Mouse (Mus musculus) hindbrain, embryonic 14.5 days (tissue): ENCODE data around the gene Pde4d. TPM values are rescaled to one million over a fixed set of nuclear protein-coding genes. Genes with fewer than 3 reads are reported as not detected.

Experiments used
- ATAC-seq: fragments of 200-750 bp; cut with Nextera tagmentation; 2 replicates; pipeline ENCODE4 v1.8.0; 2017; ENCODE audit warnings: moderate number of reproducible peaks, mild to moderate bottlenecking, moderate TSS enrichment, moderate library complexity; ENCODE audit not compliant: low FRiP score
- DNase-seq: peaks from one replicate; pipeline ENCODE4 v3.0.0-alpha.2; 2015; ENCODE audit warnings: low spot score
- H3K27ac ChIP-seq: fragments of 300-500 bp; sonication (generic); 2 replicates; pipeline ENCODE4 v1.5.1; 2014; ENCODE audit warnings: mild to moderate bottlenecking, moderate library complexity
- H3K27me3 ChIP-seq: fragments of 300-500 bp; sonication (generic); 2 replicates; pipeline ENCODE4 v1.6.1; 2014; ENCODE audit warnings: mild to moderate bottlenecking, low read length, mixed read lengths; ENCODE audit not compliant: control insufficient read depth, insufficient read depth
- H3K36me3 ChIP-seq: fragments of 300-500 bp; sonication (generic); replicated peaks from 2 replicates; pipeline ENCODE4 v1.6.1; 2014; ENCODE audit not compliant: control insufficient read depth, insufficient read depth
- H3K4me1 ChIP-seq: fragments of 300-500 bp; sonication (generic); replicated peaks from 2 replicates; pipeline ENCODE4 v1.6.1; 2014; ENCODE audit warnings: antibody characterized with exemption, low read length, mixed read lengths; ENCODE audit not compliant: control insufficient read depth, insufficient read depth
- H3K4me2 ChIP-seq: fragments of 300-500 bp; sonication (generic); replicated peaks from 2 replicates; pipeline ENCODE4 v1.6.1; 2014; ENCODE audit warnings: mild to moderate bottlenecking, moderate library complexity
- H3K4me3 ChIP-seq: fragments of 300-500 bp; sonication (generic); replicated peaks from 2 replicates; pipeline ENCODE4 v1.5.1; 2014; ENCODE audit warnings: mild to moderate bottlenecking, low read length
- H3K9ac ChIP-seq: fragments of 300-500 bp; sonication (generic); 2 replicates; pipeline ENCODE4 v1.6.1; 2014
- H3K9me3 ChIP-seq: fragments of 300-500 bp; sonication (generic); 2 replicates; pipeline ENCODE4 v1.6.1; 2016; ENCODE audit warnings: low read length; ENCODE audit not compliant: control insufficient read depth
- WGBS: fragments of 180-500 bp; shearing (Covaris S2); extraction: QIAGEN DNeasy Blood & Tissue Kit; methylation state at CpG from one replicate; pipeline ENCODE4 v1.1.7; 2014; 5-methylcytosine and 5-hydroxymethylcytosine counted together
- polyA plus RNA-seq: library from polyadenylated mRNA; unstranded; fragments of >200 nt; fragmentation: Nextera tagmentation; extraction: Ambion mirVana; gene quantifications from 2 replicates; pipeline ENCODE4 v1.2.1, GENCODE M21; 2014

Gene Pde4d
- polyA plus RNA-seq, 1 experiment from 2014 or later: 23.2 TPM

DNA sequence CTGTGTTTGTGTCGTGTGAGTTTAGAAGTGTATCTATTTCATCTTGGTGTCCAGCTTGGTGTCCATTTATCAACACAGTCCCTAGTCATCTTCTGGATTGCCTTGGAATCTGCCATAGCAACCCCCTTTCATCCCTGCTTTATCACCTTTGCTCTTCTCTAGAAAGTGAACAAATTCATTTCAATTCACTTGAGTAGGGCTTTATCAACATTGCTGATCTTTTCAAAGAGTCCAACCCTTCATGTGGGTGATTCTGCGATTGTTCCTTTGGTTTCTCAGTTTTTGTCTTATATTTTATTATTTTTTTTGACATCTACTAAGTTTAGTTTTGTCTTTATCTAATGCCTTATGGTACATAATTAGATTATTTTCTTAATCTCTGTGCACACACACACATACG lies 1385.2 kb downstream of the Pde4d start:
- H3K4me2 ChIP-seq: no peak overlapping the region
- no peak overlapping the region for H3K27ac ChIP-seq
- no peaks in the 10 kb centered on the region for H3K4me1 ChIP-seq
- ATAC-seq (no peak), DNase-seq (no peak)
- no peaks in the 10 kb centered on the region for H3K9me3 ChIP-seq
- WGBS: 86% methylated on average over 3 of the region's 3 CpGs
- H3K4me3 ChIP-seq: no peak overlapping the region
- H3K36me3 ChIP-seq: no peaks in the 10 kb centered on the region
- no peak overlapping the region for H3K9ac ChIP-seq
- no peaks in the 10 kb centered on the region for H3K27me3 ChIP-seq

DNA sequence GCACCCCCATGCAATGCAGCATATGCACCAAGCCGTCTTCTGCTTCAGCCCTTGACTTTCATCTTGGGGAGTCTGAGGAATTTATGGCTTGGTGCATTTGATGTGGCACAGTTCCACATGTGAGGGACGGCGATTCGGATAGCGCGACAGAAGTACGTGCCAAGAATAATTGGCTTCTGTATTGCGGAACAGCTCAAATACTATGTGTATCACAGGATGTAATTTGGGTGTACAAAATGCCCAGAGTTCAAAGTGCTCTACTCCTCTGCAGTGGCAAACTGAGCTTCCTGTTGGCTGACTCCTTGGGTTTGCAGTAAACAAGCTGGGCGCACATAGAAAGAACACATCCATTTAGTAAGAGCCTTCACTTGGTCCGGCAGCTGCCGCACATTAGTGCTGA lies 1387.7 kb downstream of the Pde4d start:
- 89% methylated on average over 11 of the region's 11 CpGs for WGBS
- H3K4me1 ChIP-seq: no peaks in the 10 kb centered on the region

DNA sequence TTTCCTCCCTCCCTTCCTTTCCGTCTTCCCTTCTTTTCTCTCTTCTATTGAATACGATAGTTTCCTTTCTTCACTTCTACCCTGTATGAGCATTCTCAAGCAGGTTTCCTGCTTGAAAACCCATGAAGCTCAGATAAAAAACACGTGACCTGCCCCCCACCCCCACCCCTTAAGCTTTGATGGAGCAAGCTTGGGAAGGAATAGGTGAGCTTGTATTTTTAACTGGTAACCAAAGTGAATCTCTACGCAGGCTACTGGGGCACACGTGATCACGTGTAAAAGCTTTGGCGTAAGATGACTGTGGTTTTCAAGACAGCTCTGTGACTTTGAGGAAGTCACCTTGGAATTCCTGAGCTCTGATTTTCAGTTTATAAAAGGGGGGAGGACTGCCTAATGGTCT lies 1388.2 kb downstream of the Pde4d start:
- ATAC-seq (no peak), DNase-seq (no peak)
- WGBS: 92% methylated on average over 7 of the region's 7 CpGs
- Histone ChIP-seq H3K4me2 (no peak overlapping the region), H3K27me3 (no peaks in the 10 kb centered on the region), H3K36me3 (no peaks in the 10 kb centered on the region), H3K9ac (no peak overlapping the region), H3K4me1 (no peaks in the 10 kb centered on the region), H3K27ac (no peak overlapping the region), H3K9me3 (no peaks in the 10 kb centered on the region), H3K4me3 (no peak overlapping the region)

More for the DNA sequence above, 1387.7 kb downstream of the Pde4d start:
- no peaks in the 10 kb centered on the region for H3K9me3 ChIP-seq
- H3K9ac ChIP-seq: no peak overlapping the region
- ATAC-seq (no peak), DNase-seq (no peak)
- no peaks in the 10 kb centered on the region for H3K36me3 ChIP-seq
- no peaks in the 10 kb centered on the region for H3K27me3 ChIP-seq
- no peak overlapping the region for H3K4me3 ChIP-seq
- H3K27ac ChIP-seq: no peak overlapping the region
- no peak overlapping the region for H3K4me2 ChIP-seq

DNA sequence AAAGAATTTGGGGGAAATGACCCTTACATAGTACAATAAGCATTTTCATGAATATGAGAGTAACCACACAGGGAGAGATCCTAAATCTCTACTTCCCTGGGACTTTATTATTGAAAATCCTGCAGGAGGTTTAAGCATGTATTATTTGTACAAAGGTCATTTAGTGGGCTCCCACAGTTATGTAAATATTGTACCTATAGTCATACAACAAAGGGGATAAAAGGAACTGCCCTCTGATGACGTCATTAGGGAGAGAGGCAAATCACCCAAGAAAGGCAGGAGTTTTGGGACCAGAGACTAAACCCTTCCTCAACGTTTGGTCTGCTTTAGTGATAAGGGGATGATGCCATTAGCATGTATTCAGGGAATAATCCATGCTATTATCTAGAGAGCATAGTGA lies 1390.5 kb downstream of the Pde4d start:
- H3K4me1 ChIP-seq: no peaks in the 10 kb centered on the region
- H3K9me3 ChIP-seq: no peaks in the 10 kb centered on the region
- H3K4me3 ChIP-seq: no peak overlapping the region
- DNase-seq (no peak), ATAC-seq (no peak)
- 16% methylated on average over 2 of the region's 2 CpGs for WGBS
- no peaks in the 10 kb centered on the region for H3K36me3 ChIP-seq
- no peaks in the 10 kb centered on the region for H3K27me3 ChIP-seq
- H3K27ac ChIP-seq: no peak overlapping the region
- H3K4me2 ChIP-seq: no peak overlapping the region
- H3K9ac ChIP-seq: no peak overlapping the region

DNA sequence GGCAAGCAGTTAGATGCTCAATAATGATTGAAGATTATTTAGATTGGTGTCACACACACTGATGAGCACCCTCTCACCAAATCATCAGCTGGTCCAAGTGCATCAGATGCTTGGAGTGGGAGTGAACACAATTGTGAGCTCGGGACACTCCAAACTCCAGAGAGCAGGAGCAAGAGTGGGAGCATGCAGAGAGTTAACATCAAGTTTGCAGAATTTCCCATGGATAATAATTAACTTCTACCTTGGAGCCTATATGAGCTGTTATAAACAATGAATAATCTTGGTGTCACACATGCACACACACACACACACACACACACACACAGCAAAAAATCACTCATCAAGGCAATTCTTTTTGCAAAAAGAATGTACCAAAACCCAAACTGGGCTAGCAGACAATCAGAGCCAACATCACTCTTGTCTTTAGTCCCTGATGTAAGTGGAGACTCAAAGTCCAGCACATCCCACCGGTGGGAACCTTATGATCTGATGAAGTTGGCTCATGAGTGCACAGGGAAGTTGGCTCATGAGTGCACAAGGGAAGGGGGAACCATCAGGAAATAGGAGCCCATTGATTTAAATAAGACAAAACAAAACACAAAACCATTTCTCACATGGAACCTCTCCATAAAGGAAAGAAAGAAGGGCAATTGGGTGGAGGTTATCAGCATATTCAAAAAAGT lies 1391.5 kb downstream of the Pde4d start:
- Histone ChIP-seq H3K27ac (no peak overlapping the region), H3K4me1 (no peaks in the 10 kb centered on the region), H3K9ac (no peak overlapping the region), H3K36me3 (no peaks in the 10 kb centered on the region), H3K27me3 (no peaks in the 10 kb centered on the region), H3K4me2 (no peak overlapping the region), H3K9me3 (no peaks in the 10 kb centered on the region), H3K4me3 (no peak overlapping the region)
- ATAC-seq (no peak), DNase-seq (no peak)
- WGBS: 92% methylated on average over 2 of the region's 2 CpGs

DNA sequence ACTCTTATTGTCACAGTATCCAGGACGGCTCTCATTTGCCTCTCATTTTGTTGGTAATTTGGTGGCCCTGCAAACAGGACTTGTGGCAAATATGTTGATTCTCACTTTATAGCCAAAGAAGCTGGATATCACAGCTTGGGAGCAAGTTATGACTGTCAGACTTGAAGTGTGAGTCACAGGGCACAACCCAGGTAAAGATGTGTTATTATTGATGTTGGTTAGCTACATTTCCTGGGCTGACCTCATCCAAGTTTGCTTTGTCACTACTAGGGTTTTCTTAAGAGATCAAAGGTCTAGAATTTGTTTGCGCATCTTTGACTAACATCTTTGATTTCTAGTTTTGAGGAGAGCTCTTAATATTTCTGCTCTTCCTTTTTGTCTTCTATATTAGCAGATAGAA lies 1393.2 kb downstream of the Pde4d start:
- Histone ChIP-seq H3K4me2 (no peak overlapping the region), H3K36me3 (no peaks in the 10 kb centered on the region), H3K9me3 (no peaks in the 10 kb centered on the region), H3K27me3 (no peaks in the 10 kb centered on the region), H3K27ac (no peak overlapping the region), H3K4me3 (no peak overlapping the region), H3K4me1 (no peaks in the 10 kb centered on the region), H3K9ac (no peak overlapping the region)
- WGBS: 96% methylated on average over 2 of the region's 2 CpGs
- DNase-seq (no peak), ATAC-seq (no peak)

DNA sequence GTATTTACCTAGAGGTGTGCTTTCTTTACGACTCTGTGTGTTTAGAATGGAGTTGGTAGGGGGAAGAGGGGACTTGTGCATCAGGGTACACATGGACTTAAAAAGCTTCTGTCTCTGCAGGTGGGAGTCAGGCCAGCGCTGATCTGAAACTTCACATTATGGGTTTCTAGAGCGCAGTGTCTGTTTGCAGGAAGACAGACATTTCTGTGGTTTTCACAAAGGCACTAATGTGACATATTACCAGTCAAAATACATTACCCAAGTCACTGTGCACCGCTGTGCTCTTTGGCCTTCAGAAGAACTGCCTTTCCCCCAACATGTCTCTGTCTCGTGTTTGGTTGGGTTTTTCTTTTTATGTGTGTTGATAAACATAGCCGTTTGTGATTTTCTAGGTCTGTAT lies 1395.1 kb downstream of the Pde4d start:
- no peaks in the 10 kb centered on the region for H3K36me3 ChIP-seq

DNA sequence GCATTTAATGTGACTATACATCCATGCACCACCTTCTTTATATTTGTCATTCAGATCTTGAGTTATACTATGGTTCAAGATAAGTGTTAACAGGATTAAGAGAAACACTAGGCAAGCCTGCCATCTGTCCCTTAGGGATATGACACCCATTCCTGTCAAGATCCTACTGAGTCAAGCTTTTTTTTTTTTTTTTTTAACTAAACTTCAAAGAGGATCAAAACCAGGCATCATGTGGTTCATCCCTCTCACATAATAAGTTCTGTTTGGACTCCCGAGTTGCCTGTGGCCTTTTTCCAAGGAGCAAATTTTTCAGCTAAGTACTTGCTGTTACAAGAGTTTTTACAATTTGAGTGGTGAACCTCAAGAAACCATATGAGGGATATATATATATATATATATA lies 1414.1 kb downstream of the Pde4d start:
- H3K4me1 ChIP-seq: no peaks in the 10 kb centered on the region
- H3K4me3 ChIP-seq: no peak overlapping the region
- ATAC-seq: no peak
- 88% methylated on average over 1 of the region's 1 CpGs for WGBS
- H3K27ac ChIP-seq: no peak overlapping the region
- H3K36me3 ChIP-seq: no peaks in the 10 kb centered on the region
- H3K4me2 ChIP-seq: no peak overlapping the region
- no peak for DNase-seq
- H3K27me3 ChIP-seq: no peaks in the 10 kb centered on the region
- H3K9ac ChIP-seq: no peak overlapping the region
- H3K9me3 ChIP-seq: no peaks in the 10 kb centered on the region

More for the DNA sequence above, 1395.1 kb downstream of the Pde4d start:
- H3K4me3 ChIP-seq: no peak overlapping the region
- no peak overlapping the region for H3K4me2 ChIP-seq
- H3K27me3 ChIP-seq: no peaks in the 10 kb centered on the region
- H3K4me1 ChIP-seq: no peaks in the 10 kb centered on the region
- H3K27ac ChIP-seq: no peak overlapping the region
- no peak for DNase-seq
- no peak overlapping the region for H3K9ac ChIP-seq
- no peaks in the 10 kb centered on the region for H3K9me3 ChIP-seq
- 93% methylated on average over 6 of the region's 6 CpGs for WGBS
- ATAC-seq: no peak

DNA sequence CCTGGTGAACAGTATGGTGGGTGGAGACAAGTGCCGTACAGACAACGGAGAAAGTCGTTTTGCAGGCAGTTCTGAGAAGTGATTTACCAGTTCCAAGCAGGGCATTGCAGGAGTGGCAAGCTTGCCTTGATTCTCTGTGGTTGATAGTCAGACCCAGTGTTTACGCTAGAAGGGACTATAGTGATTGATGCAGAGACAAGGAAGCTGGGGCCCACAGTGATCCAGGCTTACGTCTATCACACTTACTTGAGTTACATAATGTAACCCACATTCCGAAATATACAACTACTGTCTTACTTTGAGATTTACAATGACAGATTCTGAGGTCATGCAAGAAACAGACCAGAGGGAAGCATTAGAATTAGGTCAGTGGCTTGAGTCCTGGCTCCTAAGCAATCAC lies 1414.6 kb downstream of the Pde4d start:
- H3K9ac ChIP-seq: no peak overlapping the region
- no peaks in the 10 kb centered on the region for H3K4me1 ChIP-seq
- no peak overlapping the region for H3K27ac ChIP-seq
- no peaks in the 10 kb centered on the region for H3K9me3 ChIP-seq
- ATAC-seq (no peak), DNase-seq (no peak)
- no peak overlapping the region for H3K4me2 ChIP-seq
- no peak overlapping the region for H3K4me3 ChIP-seq
- H3K36me3 ChIP-seq: no peaks in the 10 kb centered on the region
- 93% methylated on average over 6 of the region's 6 CpGs for WGBS
- no peaks in the 10 kb centered on the region for H3K27me3 ChIP-seq

DNA sequence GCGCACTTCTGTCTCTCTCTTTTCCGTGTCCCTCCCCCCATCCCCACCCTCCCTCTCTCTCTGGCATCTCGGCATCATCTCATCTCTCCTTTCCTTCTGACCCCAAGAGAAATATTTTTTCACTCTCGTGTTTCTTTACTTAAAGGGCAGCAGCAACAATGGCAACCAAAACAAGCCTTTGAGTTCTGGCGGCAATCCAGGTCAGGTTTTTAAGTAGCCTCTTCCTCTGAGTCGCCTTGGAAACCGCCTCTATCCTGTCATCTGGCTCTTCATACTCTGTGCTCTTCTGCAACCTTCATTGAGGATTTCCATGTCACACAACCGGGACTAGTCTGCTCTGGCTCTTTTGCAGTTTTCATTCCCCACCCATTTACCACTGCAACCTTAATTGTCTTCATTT lies 1430.6 kb downstream of the Pde4d start:
- no peak for ATAC-seq
- no peaks in the 10 kb centered on the region for H3K4me1 ChIP-seq
- 64% methylated on average over 8 of the region's 8 CpGs for WGBS

More for the DNA sequence above, 1430.6 kb downstream of the Pde4d start:
- Histone ChIP-seq H3K9ac (no peak overlapping the region), H3K36me3 (no peaks in the 10 kb centered on the region), H3K27me3 (no peaks in the 10 kb centered on the region), H3K27ac (no peak overlapping the region), H3K9me3 (no peaks in the 10 kb centered on the region), H3K4me2 (no peak overlapping the region), H3K4me3 (no peak overlapping the region)
- no peak for DNase-seq
